Mouse (Mus musculus): ENCODE results near the gene Mapk8.

Gene Mapk8

DNA sequence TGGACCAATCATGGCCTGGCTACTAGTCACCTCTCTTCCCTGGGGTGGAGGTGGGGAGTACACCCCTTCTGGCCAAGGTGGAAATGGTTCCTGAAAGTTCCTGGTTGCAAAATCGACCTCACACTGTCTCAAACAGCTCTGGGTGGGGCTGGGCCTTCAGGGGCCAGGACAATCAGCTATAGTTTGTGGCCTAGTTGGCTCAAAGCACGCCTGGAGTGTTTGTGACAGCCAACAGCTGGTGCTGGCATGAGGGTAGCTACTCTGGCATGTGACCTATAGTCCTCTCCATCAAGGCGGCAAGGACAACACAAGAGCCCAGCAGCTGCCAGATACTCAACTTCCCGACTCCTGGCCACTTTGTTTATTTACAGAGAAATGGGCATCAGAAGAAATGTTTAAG is 99.2 kb downstream of the Mapk8 start:
- DNase-seq (ENCODE audit: low spot score), result no peak

DNA sequence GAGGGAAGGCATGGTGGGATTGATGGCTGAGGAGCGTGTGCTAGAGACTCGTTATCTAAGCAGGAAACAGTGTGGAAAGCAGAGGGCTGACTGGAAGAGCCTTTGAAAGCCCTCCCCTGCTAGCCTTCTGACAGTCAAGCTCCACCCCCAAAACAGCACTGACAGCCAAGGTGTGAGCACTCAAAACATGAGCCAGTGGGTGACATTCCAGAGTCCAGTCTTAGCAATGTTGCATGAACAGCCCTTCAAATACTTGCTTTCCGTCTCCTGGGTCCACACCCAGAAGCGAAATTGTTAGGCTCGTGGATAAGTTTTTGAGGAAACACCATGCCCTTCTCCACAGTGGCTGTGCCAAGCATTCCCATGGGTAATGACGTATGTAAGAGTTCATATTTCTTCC is 100.4 kb downstream of the Mapk8 start:
- no peak for DNase-seq (ENCODE audit: low spot score)

DNA sequence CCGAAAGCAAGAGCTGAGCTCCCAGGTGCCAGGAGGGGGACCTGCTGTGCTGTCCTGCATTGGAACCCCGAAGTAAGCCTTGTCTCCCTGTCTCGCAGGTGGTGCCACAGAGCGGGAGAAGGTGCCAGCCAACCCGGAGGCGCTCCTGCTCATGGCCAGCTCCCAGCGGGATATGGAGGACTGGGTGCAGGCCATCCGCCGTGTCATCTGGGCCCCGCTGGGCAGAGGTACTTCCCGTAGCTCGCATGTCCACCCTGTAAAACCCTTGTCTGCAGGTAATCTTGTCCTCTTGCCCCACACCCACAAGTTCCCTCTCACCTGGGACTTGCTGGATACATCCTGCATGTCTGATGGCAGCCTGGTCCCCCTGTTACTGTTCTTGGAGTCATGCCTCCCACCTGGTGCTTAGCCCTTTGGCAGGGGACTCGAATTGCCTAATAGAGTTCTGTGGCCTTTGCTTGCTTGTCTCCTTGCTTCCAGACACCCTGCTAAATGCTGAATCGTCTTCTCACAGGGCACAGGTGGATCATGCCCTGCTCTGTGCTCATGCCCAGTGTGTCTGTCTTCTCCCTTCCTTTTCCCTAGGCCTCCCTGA is 103.7 kb downstream of the Mapk8 start:
- no peak for DNase-seq (ENCODE audit: low spot score)

DNA sequence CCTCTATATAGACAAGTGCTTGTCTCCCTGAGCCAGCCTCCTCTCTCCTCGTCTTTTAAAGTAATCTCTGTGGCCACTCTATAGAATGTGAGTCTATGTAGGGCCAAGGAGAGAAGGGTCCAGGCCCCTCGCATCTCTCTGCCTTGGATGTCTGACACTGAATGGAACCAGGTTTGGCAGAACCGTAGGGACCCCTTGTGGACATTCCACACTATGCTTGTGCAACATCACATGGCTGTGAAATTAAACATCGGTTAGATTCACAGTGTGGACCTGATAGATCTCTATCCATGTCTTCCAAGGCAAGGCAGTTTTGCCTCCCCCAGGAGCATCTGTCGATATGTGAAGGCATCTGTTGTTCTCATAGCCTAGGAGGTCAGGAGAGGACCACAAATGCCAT is 108.3 kb downstream of the Mapk8 start:
- no peak for DNase-seq (ENCODE audit: low spot score)

DNA sequence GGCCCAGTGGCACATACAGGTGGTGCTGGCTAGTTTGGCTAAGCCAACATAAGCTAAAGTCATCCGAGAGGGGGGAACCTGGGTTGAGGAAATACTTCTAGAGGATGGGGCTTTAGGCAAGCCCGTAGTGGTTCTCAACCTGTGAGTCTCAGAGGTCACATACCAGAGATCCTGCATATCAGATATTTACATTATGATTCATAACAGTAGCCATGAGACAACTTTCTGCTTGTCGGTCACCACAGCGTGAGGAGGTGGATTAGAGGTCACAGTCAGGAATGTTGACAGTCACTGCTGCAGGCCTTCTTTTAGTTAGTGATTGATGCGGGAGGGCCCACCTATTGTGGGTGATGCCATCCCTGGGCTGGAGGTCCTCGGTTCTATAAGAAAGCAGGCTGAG is 111.2 kb downstream of the Mapk8 start:
- no peak for DNase-seq (ENCODE audit: low spot score)

DNA sequence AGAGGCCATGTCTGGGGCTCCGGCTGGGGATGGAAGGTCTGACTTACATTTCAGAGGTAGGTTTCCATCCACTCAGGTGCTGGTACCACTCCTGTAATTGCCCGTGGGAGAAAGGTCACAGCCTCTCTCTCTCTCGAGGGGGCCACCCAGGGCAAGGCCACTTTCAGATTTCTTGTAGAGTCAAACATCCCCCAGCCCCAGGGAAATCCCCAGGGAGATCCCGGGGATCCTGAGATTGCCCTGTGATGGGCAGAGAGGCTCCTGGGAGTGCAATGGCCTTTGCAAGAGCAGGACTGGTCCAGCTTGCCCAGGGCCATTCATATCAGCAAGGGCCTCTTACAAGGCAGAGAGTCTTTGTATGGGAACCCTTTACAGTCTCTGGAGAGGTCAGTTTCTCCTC is 112.6 kb downstream of the Mapk8 start:
- DNase-seq (ENCODE audit: low spot score), result no peak

DNA sequence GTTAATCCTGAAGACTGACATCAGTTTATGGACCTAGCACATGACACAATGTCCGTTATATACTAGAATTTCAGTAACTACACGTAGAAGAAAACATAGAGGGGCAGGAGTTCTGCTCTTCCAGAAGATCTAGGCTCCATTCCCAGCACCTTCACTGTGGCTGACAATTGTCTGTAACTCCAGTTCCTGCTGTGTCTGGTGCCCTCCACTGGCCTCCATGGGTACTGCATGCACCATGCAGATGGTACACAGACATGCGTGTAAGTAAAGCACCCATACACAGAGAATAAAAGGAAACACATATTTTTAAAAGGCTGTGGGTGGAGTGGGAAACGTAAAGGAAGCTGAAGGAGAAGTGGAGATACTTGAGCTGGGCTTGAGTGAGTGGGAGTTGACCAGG is 113.1 kb downstream of the Mapk8 start:
- no peak for DNase-seq (ENCODE audit: low spot score)

DNA sequence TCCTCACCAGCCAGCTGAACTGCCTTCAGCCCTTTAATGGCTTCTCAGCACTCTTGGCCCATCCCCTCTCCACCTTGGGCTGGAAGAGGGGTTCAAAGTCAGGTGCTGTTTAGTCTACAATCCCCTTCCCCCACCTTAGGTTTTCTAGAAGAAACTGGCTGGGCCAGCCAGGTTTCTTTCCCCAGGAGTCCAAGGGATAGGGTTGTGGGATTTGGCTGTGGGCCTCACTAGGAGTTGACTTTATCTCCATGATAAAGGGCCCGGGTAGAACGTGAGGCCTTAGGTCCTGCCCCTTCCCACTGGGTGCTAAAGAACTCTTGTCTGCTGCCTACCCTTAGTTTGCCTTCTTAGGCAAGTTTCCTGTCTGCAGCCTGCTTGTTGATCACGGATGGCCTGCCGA is 115.3 kb downstream of the Mapk8 start:
- DNase-seq (ENCODE audit: low spot score), result no peak

DNA sequence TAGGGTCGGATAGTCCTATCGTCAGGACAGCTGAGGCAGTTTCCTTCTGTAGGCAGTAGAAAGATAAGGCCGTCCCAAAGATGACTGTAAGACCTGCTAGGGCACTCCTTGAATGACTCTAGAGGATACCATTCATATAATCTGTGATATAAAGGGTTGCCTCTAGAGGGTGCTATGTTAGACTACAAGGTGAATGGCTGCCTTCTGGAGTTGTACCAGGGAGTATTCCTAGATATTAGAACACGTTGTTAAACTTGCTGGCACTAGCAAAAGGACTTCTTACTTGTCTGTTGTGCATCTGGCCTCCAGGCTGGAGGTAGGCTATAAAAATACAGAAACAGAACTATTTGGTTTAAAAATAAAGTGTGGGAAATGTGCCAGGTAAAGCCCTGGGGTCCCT is 116.0 kb downstream of the Mapk8 start:
- DNase-seq (ENCODE audit: low spot score), result no peak

DNA sequence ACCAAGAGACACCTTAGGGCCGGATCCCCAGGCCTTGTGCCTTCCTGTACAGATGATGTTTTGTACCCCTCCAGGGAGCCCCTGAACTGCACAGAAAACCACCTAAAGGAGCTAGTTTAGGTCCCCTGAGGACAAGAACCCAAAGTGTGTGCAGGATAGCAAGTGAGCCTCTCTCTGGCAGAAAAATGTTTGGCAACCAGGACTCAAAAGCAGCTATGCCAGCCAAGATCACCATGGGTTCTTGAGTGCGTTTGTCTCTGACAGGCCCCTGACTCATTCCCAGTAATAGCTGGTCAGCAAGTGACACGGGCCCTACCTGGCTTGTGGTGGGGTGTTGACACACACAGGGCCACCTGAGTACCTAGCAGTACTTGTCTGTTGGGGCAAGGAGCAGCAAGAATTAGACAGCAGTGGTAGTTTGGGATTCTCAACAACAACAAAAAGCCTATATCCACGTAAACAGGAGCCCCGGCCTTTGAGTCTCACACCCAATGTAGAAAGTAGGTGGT is 117.6 kb downstream of the Mapk8 start:
- DNase-seq (ENCODE audit: low spot score), result no peak

DNA sequence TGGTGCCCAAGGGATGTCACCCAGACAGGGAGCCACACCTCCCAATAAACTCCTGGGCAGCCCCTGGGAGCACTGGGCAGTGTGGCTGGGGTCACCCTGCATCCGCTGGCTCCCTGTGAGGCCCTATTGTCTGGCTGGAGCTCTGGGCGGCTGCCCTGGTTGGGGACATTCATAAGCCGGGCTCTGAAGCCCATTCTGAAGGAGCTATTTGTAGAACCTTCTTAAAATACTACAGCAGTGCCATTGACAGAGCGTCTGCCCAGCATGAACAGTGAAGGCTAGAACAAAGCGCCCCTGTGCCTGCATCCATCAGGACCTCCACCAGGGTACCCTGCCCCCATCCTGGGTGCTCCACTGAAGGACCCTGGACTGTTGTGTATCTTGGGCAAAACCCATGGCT is 118.6 kb downstream of the Mapk8 start:
- no peak for DNase-seq (ENCODE audit: low spot score)
